Mouse (Mus musculus): ENCODE measurements around the gene Col4a6. TPM values are rescaled to one million over a fixed set of nuclear protein-coding genes. Genes with fewer than 3 reads are reported as not detected.

Col4a6 gene
- polyA plus RNA-seq, 1 experiment from 2014 or later: 46.7 TPM

DNA sequence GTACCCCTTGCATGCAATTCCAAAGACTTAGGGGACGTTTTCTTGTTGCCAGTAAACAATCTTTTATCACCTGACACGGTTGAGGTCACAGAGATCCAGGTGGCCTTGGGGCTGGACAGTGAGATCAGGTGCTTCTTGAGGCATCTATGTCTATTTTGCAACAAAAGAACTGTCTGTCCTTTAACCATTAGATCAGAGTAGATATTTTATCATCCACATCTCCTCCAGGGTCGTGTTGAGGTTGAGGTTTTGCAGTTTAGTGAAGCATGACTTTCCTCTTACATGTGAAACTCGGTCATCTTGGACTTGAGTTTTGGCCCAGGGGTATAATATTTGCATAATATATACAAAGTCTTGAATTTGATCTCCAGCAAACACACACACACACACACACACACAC is 316.2 kb downstream of the Col4a6 start:
- in situ Hi-C loops (cut with MboI; ENCODE audit: low pct_unique_long_range_greater_than_20kb): no loop called here

DNA sequence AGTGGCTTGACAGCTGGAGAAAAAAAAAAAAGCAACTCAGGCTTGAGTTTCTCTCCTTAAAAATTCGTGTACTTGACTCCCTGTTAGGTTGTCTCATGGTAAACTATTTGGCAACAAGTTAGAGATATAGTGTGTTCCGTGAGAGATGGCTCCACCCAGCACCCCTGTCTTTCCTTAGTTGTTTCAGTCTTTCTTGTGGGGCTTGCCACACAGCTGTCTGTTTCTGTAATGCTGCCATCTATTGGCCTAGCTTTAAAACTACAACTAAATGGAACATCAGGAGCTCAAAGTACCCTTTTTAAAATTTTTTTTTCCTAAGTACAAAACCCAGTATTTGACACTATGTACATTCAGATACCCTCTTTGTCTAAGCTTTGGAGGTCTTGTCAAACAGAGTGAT is 317.2 kb downstream of the Col4a6 start:
- CTCF ChIA-PET: interaction anchor here (1.0 to 1.3 kb wide), 4 partner anchors 9 to 201 kb away, joined by 3 to 5 read pairs (median 3); partner anchors contain the start of gene Psmd10
- peak; percentile 24 for ATAC-seq
- POLR2A ChIA-PET: interaction anchor here (0.5 to 1.1 kb wide), 2 partner anchors 201 to 584 kb away, joined by 3 to 4 read pairs; no protein-coding TSS in a partner anchor
- TF ChIP-seq CTCF (IDR thresholded peaks at IDR 0.05): peak; percentile 60
- no peaks in the 10 kb centered on the region for H3K27me3 ChIP-seq
- no peak for DNase-seq (ENCODE audit: low read depth, low spot score)
- in situ Hi-C loops (cut with MboI; ENCODE audit: low pct_unique_long_range_greater_than_20kb): no loop called here

More for the DNA sequence above, 316.2 kb downstream of the Col4a6 start:
- no peak for TF ChIP-seq CTCF (IDR thresholded peaks at IDR 0.05)
- CTCF ChIA-PET: interaction anchor here (1.3 to 1.4 kb wide), 2 partner anchors 9 to 11 kb away, joined by 3 read pairs; no protein-coding TSS in a partner anchor
- POLR2A ChIA-PET: no interaction called here
- DNase-seq (ENCODE audit: low read depth, low spot score): peak; percentile 58
- ATAC-seq: peak; percentile 19
- H3K27me3 ChIP-seq: no peaks in the 10 kb centered on the region

GRCm38 (mm10) chrX:141151182-141151581 is 322.7 kb downstream of the Col4a6 start:
- no peak for ATAC-seq
- no peaks in the 10 kb centered on the region for H3K27me3 ChIP-seq
- no peak for TF ChIP-seq CTCF (IDR thresholded peaks at IDR 0.05)

GRCm38 (mm10) chrX:141150290-141150689 is 323.6 kb downstream of the Col4a6 start:
- ChIA-PET POLR2A (no interaction called here), CTCF (no interaction called here)
- no peak for TF ChIP-seq CTCF (IDR thresholded peaks at IDR 0.05)
- in situ Hi-C loops (cut with MboI; ENCODE audit: low pct_unique_long_range_greater_than_20kb): no loop called here
- no peak for ATAC-seq
- no peak for DNase-seq (ENCODE audit: low read depth, low spot score)
- H3K27me3 ChIP-seq: no peaks in the 10 kb centered on the region

More at GRCm38 (mm10) chrX:141151182-141151581, 322.7 kb downstream of the Col4a6 start:
- in situ Hi-C loops (cut with MboI; ENCODE audit: low pct_unique_long_range_greater_than_20kb): no loop called here
- ChIA-PET POLR2A (interaction anchor here (0.6 kb wide), 1 partner anchor 423 kb away, joined by 5 read pairs; no protein-coding TSS in a partner anchor), CTCF (no interaction called here)
- DNase-seq (ENCODE audit: low read depth, low spot score): no peak

- H3K27me3 ChIP-seq: no peaks in the 10 kb centered on the region
- CTCF ChIA-PET: no interaction called here
- DNase-seq (ENCODE audit: low read depth, low spot score) (no peak), ATAC-seq (no peak)
- TF ChIP-seq CTCF (IDR thresholded peaks at IDR 0.05): no peak
- in situ Hi-C loops (cut with MboI; ENCODE audit: low pct_unique_long_range_greater_than_20kb): no loop called here
- POLR2A ChIA-PET: no interaction called here
Observed at GRCm38 (mm10) chrX:141149705-141150104, 324.2 kb downstream of the Col4a6 start.

Other genes starting within 250 kb of the Col4a6 start
- gene Col4a5, start 1.3 kb upstream of the Col4a6 start, polyA plus RNA-seq (2021): 97.5 TPM